Mouse (Mus musculus) MEL (cell line): ENCODE measurements at regions not wholly inside any gene's neighbourhood (a gene's known extent, or its start where the extent isn't known, plus 50 kb on each side); places are given as distances from the start of the nearest gene placed in this dataset.

Experiments used
- CTCF ChIP-seq, 3 experiments: IDR thresholded peaks in 2 of 3; conservative IDR thresholded peaks in 1 of 3; 2 replicates each; pipeline ENCODE4 v1.5.1; 2011 to 2012; ENCODE audit warnings: low read length in 3 of 3, low read depth in 2 of 3, mild to moderate bottlenecking in 2 of 3, improper control_type of control experiment in 1 of 3, inconsistent platforms in 1 of 3, mixed read lengths in 1 of 3, moderate library complexity in 1 of 3; ENCODE audit not compliant: control insufficient read depth in 1 of 3, insufficient read depth in 1 of 3, poor library complexity in 1 of 3, severe bottlenecking in 1 of 3
- EP300 ChIP-seq, 2 experiments: IDR thresholded peaks; 2 replicates each; pipeline ENCODE4 v1.6.1; 2011; ENCODE audit warnings: improper control_type of control experiment in 2 of 2, low read length in 2 of 2, low read depth in 1 of 2, mild to moderate bottlenecking in 1 of 2
- MAX ChIP-seq: IDR thresholded peaks from 2 replicates; pipeline ENCODE4 v1.6.1; 2011; ENCODE audit warnings: low read length, improper control_type of control experiment
- POLR2A ChIP-seq, 2 experiments: IDR thresholded peaks; 2 replicates each; pipeline ENCODE4 v1.6.1; 2011 to 2012; ENCODE audit warnings: low read length in 2 of 2, mild to moderate bottlenecking in 2 of 2, control low read depth in 1 of 2, improper control_type of control experiment in 1 of 2, low read depth in 1 of 2, moderate library complexity in 1 of 2; ENCODE audit not compliant: control insufficient read depth in 1 of 2, insufficient read depth in 1 of 2, poor library complexity in 1 of 2
- POLR2AphosphoS2 ChIP-seq: IDR thresholded peaks from 2 replicates; pipeline ENCODE4 v1.6.1; 2011; ENCODE audit warnings: low read length, improper control_type of control experiment
- USF2 ChIP-seq, 2 experiments: IDR thresholded peaks; 2 replicates each; pipeline ENCODE4 v1.6.1; 2011 to 2012; ENCODE audit warnings: improper control_type of control experiment in 2 of 2, low read length in 2 of 2, borderline replicate concordance in 1 of 2, inconsistent platforms in 1 of 2, low read depth in 1 of 2, mild to moderate bottlenecking in 1 of 2; ENCODE audit not compliant: insufficient read depth in 1 of 2
- ZKSCAN1 ChIP-seq: IDR thresholded peaks from 2 replicates; pipeline ENCODE4 v1.6.1; 2012; ENCODE audit warnings: low read depth, mild to moderate bottlenecking, inconsistent platforms, low read length, improper control_type of control experiment, moderate library complexity

DNA sequence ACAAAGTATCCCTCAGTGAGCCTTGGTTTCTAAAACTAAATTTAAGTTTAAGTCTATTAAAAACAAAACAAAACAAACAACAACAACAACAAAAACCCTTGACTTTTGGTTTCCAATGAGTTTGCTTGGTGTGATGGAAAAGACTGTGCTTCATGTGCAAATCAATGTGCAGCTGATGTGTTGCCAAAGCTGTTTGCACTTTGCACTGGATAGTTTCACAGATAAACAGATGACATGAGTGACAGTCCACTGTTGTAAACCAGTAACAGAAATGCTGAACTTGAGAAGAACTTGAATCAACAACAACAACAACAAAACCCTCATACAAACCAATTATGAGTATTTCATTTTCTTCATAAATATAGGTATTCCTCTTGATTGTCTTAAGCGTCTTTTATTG, 412.6 kb upstream of the Cntn5 start:
- TF ChIP-seq CTCF (IDR thresholded peaks at IDR 0.05 in 2 of 3, conservative IDR thresholded peaks at IDR 0.05 in 1 of 3; ENCODE audit: control insufficient read depth in 1 of 3, insufficient read depth in 1 of 3, low read depth in 2 of 3, low read length in 3 of 3, poor library complexity in 1 of 3, severe bottlenecking in 1 of 3) (no peak), USF2 (IDR thresholded peaks at IDR 0.05; ENCODE audit: borderline replicate concordance in 1 of 2, insufficient read depth in 1 of 2, low read depth in 1 of 2, low read length in 2 of 2) (no peak), MAX (no peak), POLR2A (IDR thresholded peaks at IDR 0.05; ENCODE audit: control insufficient read depth in 1 of 2, insufficient read depth in 1 of 2, low read depth in 1 of 2, low read length in 2 of 2, poor library complexity in 1 of 2) (no peak), EP300 (IDR thresholded peaks at IDR 0.05; ENCODE audit: low read depth in 1 of 2, low read length in 2 of 2) (no peak), POLR2AphosphoS2 (no peak), ZKSCAN1 (no peak)
